Mouse (Mus musculus): ENCODE results near the gene Ppp1r9b. TPM values are rescaled to one million over a fixed set of nuclear protein-coding genes. Genes with fewer than 3 reads are reported as not detected.
A peak's percentile ranks its signal among the peaks of the same experiment; 100 is the strongest.

Ppp1r9b gene
- total RNA-seq, 2 experiments from 2014 or later: 18.3 to 25.7 TPM

- peak overlapping the region; percentile 93 for H3K27ac ChIP-seq
- no peak for TF ChIP-seq CTCF (IDR thresholded peaks at IDR 0.05)
- DNase-seq: peak; percentile 59
- intact Hi-C loops (cut with DNase I): no loop called here
- peak overlapping the region; percentile 98 for H3K4me3 ChIP-seq
These were observed 2.1 kb downstream of the Ppp1r9b start for GRCm38 (mm10) chr11:94992754-94993606.

- peak; percentile 65 for DNase-seq
- Histone ChIP-seq H3K4me3 (peak overlapping the region; percentile 98), H3K27ac (peak overlapping the region; percentile 93)
- TF ChIP-seq CTCF (IDR thresholded peaks at IDR 0.05): no peak
- intact Hi-C loops (cut with DNase I): no loop called here
These were observed 3.5 kb downstream of the Ppp1r9b start for GRCm38 (mm10) chr11:94994208-94994814.

GRCm38 (mm10) chr11:94994947-94995772 is 4.3 kb downstream of the Ppp1r9b start:
- TF ChIP-seq CTCF (IDR thresholded peaks at IDR 0.05): no peak
- H3K27ac ChIP-seq: peak overlapping the region; percentile 93
- H3K4me3 ChIP-seq: peak overlapping the region; percentile 98
- intact Hi-C loops (cut with DNase I): no loop called here
- peak; percentile 17 for DNase-seq

GRCm38 (mm10) chr11:94996101-94996500 is 5.3 kb downstream of the Ppp1r9b start:
- intact Hi-C loops (cut with DNase I): no loop called here

GRCm38 (mm10) chr11:94996984-94997383 is 6.1 kb downstream of the Ppp1r9b start:
- TF ChIP-seq CTCF (IDR thresholded peaks at IDR 0.05): no peak
- intact Hi-C loops (cut with DNase I): no loop called here
- Histone ChIP-seq H3K4me3 (no peak overlapping the region), H3K27ac (peak overlapping the region; percentile 93)
- no peak for DNase-seq

More at GRCm38 (mm10) chr11:94996101-94996500, 5.3 kb downstream of the Ppp1r9b start:
- DNase-seq: no peak
- Histone ChIP-seq H3K27ac (peak overlapping the region; percentile 93), H3K4me3 (peak overlapping the region; percentile 98; the same call in 1 of the 2 replicates)
- TF ChIP-seq CTCF (IDR thresholded peaks at IDR 0.05): no peak

GRCm38 (mm10) chr11:94997596-94997995 is 6.8 kb downstream of the Ppp1r9b start:
- Histone ChIP-seq H3K27ac (peak overlapping the region; percentile 93), H3K4me3 (peak overlapping the region; percentile 9; the same call in 1 of the 2 replicates)
- TF ChIP-seq CTCF (IDR thresholded peaks at IDR 0.05): no peak
- intact Hi-C loops (cut with DNase I): no loop called here
- DNase-seq: peak; percentile 20

GRCm38 (mm10) chr11:94998041-94998531 is 7.3 kb downstream of the Ppp1r9b start:
- intact Hi-C loops (cut with DNase I): no loop called here
- DNase-seq: peak; percentile 49
- H3K27ac ChIP-seq: peak overlapping the region; percentile 93
- peak overlapping the region; percentile 9; the same call in 1 of the 2 replicates for H3K4me3 ChIP-seq
- no peak for TF ChIP-seq CTCF (IDR thresholded peaks at IDR 0.05)

GRCm38 (mm10) chr11:95000128-95000527 is 9.3 kb downstream of the Ppp1r9b start:
- Histone ChIP-seq H3K27ac (peak overlapping the region; percentile 93), H3K4me3 (peak overlapping the region; percentile 50)
- peak; percentile 24 for DNase-seq
- no peak for TF ChIP-seq CTCF (IDR thresholded peaks at IDR 0.05)
- intact Hi-C loops (cut with DNase I): loop anchor here (2.0 kb wide), 1 partner anchor 61 kb away; no protein-coding TSS in a partner anchor

- DNase-seq: peak; percentile 59
- no peak for TF ChIP-seq CTCF (IDR thresholded peaks at IDR 0.05)
- H3K27ac ChIP-seq: peak overlapping the region; percentile 93
- H3K4me3 ChIP-seq: peak overlapping the region; percentile 50
- intact Hi-C loops (cut with DNase I): loop anchor here (2.0 kb wide), 1 partner anchor 62 kb away; no protein-coding TSS in a partner anchor
These were observed 9.7 kb downstream of the Ppp1r9b start for GRCm38 (mm10) chr11:95000548-95000947.

GRCm38 (mm10) chr11:95001058-95001457 is 10.2 kb downstream of the Ppp1r9b start:
- peak; percentile 99 for TF ChIP-seq CTCF (IDR thresholded peaks at IDR 0.05)
- Histone ChIP-seq H3K27ac (peak overlapping the region; percentile 93), H3K4me3 (peak overlapping the region; percentile 50)
- peak; percentile 74 for DNase-seq
- intact Hi-C loops (cut with DNase I): loop anchor here (1.0 to 2.0 kb wide), 2 partner anchors 22 to 62 kb away; no protein-coding TSS in a partner anchor

- no peak for TF ChIP-seq CTCF (IDR thresholded peaks at IDR 0.05)
- peak overlapping the region; percentile 93 for H3K27ac ChIP-seq
- intact Hi-C loops (cut with DNase I): loop anchor here (1.0 to 2.0 kb wide), 2 partner anchors 22 to 63 kb away; no protein-coding TSS in a partner anchor
- no peak overlapping the region for H3K4me3 ChIP-seq
- peak; percentile 15 for DNase-seq
These were observed 10.9 kb downstream of the Ppp1r9b start for GRCm38 (mm10) chr11:95001584-95002347.

Data from gastrocnemius, adult 2 months (tissue).